Mouse (Mus musculus) urinary bladder, postnatal 25 days (tissue): ENCODE results near the gene Syndig1.

Source experiments
- DNase-seq: peaks from one replicate; pipeline ENCODE4 v3.0.0; 2022; ENCODE audit warnings: low spot score

The Syndig1 gene

DNA sequence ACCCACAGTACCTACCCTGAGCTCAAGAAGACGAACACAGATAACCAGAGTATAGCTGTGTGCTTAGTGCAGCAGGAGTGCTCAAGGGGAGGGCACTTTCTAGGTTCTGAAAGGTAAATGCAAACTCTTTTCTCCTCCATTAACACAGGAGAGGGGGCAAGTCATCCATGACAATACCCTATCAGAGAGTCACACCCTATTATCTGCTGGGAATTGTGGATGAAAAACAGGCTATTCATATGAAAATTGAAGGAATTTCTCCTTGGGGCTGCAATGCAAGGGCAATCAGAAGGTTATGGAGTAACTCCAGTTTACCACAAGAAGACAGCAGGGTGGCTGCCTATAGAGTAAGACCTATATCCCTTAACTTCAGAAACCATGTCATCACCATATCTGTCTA lies 154.1 kb downstream of the Syndig1 start:
- DNase-seq = no peak

- no peak for DNase-seq
Measured at GRCm38 (mm10) chr2:149987610-149988009, 158.6 kb downstream of the Syndig1 start.

DNA sequence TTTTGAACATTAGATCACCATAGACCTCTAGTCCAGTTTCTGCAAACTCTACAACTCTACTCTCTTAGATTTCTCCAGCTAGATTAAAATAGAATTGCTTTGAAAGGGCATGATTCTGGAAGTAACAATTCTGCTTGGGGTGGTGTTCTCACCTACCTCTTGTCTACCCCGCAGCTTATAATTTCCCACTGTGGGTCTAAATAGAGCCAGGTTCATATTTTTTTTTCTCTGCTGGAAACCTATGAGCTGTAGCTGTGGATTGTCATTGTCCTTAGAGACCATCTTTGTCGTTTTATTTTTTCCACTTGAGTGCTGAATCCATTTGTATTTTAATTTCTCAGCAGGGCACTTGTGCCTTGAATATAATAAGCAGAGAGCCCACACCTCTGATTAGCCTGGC lies 162.5 kb downstream of the Syndig1 start:
- no peak for DNase-seq

DNA sequence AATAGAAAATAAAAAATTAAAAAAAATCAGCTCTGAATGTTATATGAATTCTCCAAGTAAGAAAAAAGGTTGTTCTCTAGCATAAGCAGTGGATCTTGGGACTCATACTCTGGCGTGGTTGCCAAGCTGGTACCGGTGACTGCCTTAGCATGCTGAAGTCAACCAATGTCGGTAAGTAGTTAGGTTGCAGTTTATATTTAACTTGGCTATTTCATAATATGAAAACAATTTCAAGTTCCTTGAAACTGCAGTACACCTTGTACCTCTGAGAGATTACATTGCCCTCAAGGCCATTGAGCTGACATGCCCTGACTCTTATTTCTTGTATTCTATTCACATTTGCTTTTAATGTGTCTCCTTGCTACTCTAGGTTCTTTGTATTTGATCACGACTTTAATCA lies 163.9 kb downstream of the Syndig1 start:
- no peak for DNase-seq

DNA sequence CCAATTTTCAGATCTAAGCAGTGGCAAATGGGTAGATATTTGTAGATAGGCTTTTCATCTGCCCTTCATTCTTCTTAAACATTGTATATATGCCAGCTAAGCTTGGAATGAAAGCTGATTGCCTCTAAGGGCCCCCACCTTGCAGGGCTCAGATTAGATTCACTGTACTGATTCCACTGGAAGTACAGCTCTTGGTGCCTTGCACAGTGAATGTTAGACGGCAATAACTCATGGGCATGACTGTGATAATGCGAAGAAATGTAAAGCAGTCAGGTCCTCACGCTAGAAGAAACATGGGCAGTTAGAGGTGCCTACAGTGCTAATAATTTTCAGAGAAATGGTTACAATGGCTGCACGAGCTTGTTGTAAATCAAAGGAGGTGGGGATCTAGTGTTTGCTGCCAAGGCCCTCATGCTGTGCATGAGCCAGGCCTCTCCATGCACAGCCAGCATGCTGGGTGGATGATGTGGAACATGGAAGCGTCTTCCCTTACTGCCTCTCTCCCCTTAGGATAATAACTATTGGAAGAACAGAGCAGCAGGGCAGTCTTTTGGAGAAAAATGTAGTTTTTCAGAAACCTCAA lies 167.5 kb downstream of the Syndig1 start:
- DNase-seq = no peak

DNA sequence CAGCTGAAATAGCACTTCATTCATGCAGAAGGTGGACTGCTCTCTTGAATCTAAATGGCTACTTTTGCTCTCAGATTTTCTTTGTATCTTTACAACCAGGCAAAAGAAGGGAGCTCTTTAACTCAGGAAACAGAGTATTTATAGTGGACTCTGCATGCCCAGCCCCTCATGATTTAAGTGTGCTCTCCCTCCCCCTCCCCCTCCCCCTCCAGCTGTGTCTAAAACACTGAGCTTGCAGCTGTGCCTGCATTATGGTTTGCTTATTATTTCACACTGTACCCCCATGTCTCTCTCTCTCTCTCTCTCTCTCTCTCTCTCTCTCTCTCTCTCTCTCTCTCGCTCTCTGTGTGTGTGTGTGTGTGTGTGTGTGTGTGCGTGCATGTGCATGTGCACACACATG lies 168.6 kb downstream of the Syndig1 start:
- DNase-seq = no peak

DNA sequence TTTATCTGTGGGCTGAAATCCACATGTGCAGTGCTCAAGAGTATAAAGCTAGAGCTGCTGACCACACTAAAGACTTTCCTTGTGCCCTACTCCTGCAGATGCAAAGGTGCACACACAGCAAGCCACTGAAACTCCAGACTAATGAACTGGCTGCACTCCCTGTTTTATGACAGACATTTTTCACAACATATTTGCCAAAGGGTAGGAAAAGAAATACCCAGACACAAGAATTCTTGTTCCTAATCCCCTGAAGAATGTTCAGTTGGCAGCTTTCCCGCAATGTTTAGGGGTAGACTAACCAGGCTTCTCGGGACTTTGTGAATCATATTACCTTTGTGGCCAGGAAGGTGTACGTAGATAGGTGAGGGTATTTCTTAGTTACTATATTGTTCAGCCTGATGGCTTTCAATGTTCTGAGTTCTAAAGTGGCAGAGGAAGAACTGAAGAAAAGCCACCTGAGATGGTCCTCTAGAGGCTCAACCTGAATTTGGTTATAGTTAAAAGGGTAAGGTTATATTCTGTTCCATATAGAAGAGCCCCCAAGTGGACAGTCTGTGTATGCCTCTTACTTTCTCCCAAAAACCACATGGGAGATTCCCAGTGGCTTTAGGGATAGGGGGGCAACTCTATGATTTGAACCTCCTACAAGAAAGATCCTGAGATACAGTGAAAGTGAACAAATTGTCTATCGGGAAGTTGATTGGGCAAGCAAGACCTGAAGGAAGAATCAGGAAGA lies 169.5 kb downstream of the Syndig1 start:
- DNase-seq = no peak

DNA sequence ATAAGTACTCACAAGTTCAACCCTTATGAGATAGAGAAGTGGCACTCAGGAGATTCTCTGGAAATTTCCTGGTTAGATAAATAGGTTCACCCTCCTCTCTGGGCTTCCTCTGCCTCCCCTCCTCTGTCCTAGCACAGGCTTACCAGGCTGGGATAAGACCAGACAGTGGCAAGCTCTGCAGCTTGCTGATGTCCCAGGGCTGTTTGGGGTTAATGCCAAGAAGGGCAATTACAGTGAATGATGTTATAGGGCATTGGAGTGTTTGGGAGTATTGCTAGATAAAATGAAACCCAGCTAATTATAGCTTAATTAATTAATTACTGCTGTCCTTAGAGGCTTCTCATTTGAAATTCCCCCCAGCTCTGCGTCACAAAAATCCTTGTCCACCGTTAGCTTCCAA lies 171.6 kb downstream of the Syndig1 start:
- DNase-seq = no peak

DNA sequence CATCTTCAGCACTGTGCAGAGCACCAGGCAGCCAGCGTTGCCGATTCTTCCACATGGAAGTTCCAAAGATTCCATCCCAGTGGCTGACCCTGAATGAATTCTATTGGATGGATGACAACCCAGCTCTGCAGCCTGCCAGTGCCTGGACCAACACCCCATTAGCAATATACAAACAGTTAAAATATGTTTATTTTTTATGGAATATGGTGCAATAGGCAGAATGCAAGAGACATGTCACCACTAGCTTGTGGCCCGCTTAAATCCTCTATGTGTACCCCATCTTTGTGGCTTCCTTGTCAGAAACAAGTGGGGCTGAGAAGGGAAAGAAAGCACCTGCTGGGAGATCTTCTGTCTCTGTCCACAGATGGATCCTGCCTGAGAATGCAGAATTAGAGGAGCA lies 174.5 kb downstream of the Syndig1 start:
- no peak for DNase-seq

DNA sequence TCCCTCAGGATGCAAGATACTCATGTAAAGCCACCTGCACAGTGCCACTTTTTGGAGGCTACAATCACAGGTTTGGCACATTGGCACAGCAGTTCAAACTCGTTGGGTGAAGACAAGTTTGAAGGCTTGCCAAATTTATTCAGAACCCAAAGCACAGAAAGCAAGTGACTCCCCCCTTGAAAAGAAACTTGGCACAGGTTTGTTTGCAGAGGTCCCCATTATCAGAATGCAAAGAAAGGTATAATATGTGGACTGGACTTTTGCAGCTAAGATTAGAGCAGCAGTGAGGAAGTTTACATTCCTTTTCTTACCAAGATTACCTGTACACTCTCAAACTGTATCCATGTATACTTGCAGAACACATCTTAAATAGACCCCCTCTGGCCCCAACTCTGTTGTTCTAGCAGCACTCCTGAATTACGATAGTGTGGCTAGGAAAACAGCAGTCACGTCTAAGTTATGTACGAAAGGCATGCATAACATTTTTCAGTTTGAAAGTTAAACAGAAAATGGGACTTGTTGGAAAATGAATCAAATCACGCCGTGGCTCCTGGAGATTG lies 183.9 kb downstream of the Syndig1 start:
- DNase-seq = no peak

DNA sequence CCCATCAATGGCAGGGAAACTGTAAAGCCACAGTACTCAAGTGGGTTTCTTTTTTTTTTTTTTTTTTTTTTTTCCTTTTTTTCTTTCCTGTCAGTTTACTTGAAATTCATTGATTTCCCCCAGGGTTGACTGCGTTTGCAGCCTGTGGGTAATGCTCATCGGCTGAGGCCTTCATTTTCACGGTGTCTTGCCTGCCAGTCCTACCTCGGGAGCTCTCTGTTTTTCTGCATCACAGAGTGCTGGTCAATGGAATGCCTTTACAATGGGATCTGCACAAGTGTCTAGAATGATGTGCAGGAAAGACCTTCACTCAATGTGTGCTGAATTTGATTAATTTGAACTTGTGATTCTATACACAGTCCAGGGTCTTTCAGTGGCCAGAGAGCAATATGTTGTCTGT lies 184.8 kb downstream of the Syndig1 start:
- DNase-seq = no peak

- no peak for DNase-seq
Measured at GRCm38 (mm10) chr2:150016303-150016702, 187.3 kb downstream of the Syndig1 start.

DNA sequence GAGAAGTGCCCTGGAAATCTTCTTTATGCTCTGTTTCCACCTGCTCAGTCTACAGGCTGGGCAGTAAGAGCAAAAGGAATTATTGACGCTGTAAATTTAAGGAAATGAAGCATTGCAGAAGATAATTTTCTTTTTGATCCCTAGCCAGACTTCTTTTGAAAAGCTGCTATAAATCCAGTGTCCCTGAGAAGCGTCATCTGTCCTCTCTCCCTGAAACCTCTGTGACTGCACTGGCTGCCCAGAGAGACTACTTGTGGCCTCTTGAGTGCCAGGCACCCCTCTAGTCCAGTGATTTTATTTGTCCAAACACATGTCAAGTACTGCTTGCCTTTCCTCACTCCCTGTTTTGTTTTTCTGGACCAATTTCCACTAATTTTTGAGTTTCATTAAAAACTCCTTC lies 191.7 kb downstream of the Syndig1 start:
- DNase-seq = no peak

- no peak for DNase-seq
Measured at GRCm38 (mm10) chr2:150023873-150024339, 194.9 kb downstream of the Syndig1 start.

DNA sequence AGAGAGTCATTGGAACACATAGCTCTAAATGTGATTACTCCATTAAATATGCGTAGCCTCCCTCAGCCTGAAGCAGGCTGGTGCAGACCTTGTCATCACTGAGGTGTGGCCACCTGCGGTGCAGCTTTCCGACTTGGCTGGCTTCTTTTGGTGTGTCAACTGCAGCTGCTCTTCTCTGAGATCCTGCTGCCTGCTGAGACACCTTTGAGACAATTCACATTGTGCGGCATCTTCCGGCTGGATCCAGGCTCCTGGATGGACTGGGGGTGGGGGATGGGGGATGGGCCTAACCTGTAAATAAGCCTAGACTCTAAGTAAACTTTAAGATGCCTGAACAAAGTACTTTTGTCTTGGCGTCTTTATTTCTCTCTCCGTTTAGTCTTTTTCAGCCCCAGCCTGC lies 214.5 kb downstream of the Syndig1 start:
- no peak for DNase-seq
